Mouse (Mus musculus): ENCODE measurements at regions not wholly inside any gene's neighbourhood (a gene's known extent, or its start where the extent isn't known, plus 50 kb on each side); places are given as distances from the start of the nearest gene placed in this dataset.

DNA sequence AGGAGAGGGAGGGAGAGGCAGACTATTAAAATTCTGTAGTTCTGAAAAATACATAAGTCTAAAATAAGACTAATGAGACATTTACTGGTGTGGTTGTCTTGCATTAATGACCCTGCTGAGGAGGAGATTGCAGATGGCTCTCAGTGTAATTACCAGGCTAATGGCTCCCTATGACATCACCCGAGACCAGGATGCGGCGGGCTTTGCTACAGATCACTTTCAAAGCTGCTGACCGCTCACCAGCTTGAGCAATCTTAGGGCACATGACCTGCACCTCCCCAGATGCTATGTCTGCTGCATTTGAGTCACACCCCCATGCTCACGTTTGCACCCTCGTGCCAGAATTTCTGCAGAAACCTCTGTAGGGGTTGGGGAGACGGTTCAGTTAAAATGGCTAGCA lies 242.0 kb downstream of the Gm26897 start:
- TF ChIP-seq MXI1 (IDR thresholded peaks at IDR 0.05; ENCODE audit: low read depth, low read length) (no peak), CHD2 (IDR thresholded peaks at IDR 0.05; ENCODE audit: low read length) (no peak), TAL1 (IDR thresholded peaks at IDR 0.05; ENCODE audit: low read length) (no peak), ZKSCAN1 (IDR thresholded peaks at IDR 0.05; ENCODE audit: low read depth, low read length) (no peak), ELF1 (IDR thresholded peaks at IDR 0.05; ENCODE audit: low read depth, low read length) (no peak), HCFC1 (IDR thresholded peaks at IDR 0.05; ENCODE audit: low read depth, low read length) (no peak), POLR2A (IDR thresholded peaks at IDR 0.05; ENCODE audit: control insufficient read depth in 1 of 2, insufficient read depth in 1 of 2, low read depth in 1 of 2, low read length in 2 of 2, poor library complexity in 1 of 2) (no peak), MAZ (IDR thresholded peaks at IDR 0.05; ENCODE audit: low read depth, low read length) (no peak), GABPA (IDR thresholded peaks at IDR 0.05; ENCODE audit: low read depth, low read length) (no peak), USF2 (IDR thresholded peaks at IDR 0.05; ENCODE audit: borderline replicate concordance in 1 of 2, insufficient read depth in 1 of 2, low read depth in 1 of 2, low read length in 2 of 2) (no peak), JUND (IDR thresholded peaks at IDR 0.05; ENCODE audit: low read depth, low read length) (no peak), EP300 (IDR thresholded peaks at IDR 0.05; ENCODE audit: low read depth in 1 of 2, low read length in 2 of 2) (no peak), SIN3A (IDR thresholded peaks at IDR 0.05; ENCODE audit: low read length) (no peak)
- Histone ChIP-seq H3K27me3 (ENCODE audit: control insufficient read depth in 1 of 2, insufficient read depth in 2 of 2, low read length in 2 of 2) (no peaks in the 10 kb centered on the region), H3K9ac (ENCODE audit: control insufficient read depth, low read depth, low read length, poor library complexity, severe bottlenecking) (no peak overlapping the region), H3K79me2 (ENCODE audit: control insufficient read depth, insufficient read depth, low read length, poor library complexity) (no peaks in the 10 kb centered on the region), H3K27ac (ENCODE audit: control insufficient read depth, low read depth, low read length) (no peak overlapping the region), H3K4me1 (ENCODE audit: control insufficient read depth in 1 of 2, insufficient read depth in 2 of 2, low read length in 2 of 2) (no peaks in the 10 kb centered on the region), H3K9me3 (replicated peaks; ENCODE audit: insufficient read depth, low read length) (no peaks in the 10 kb centered on the region), H3K4me3 (ENCODE audit: control insufficient read depth in 1 of 2, insufficient read depth in 1 of 2, low read depth in 2 of 2, low read length in 2 of 2) (no peak overlapping the region), H3K36me3 (ENCODE audit: control insufficient read depth in 1 of 2, insufficient read depth in 2 of 2, low read length in 2 of 2) (no peaks in the 10 kb centered on the region)
- no peak for DNase-seq (ENCODE audit: low read depth, low spot score)

DNA sequence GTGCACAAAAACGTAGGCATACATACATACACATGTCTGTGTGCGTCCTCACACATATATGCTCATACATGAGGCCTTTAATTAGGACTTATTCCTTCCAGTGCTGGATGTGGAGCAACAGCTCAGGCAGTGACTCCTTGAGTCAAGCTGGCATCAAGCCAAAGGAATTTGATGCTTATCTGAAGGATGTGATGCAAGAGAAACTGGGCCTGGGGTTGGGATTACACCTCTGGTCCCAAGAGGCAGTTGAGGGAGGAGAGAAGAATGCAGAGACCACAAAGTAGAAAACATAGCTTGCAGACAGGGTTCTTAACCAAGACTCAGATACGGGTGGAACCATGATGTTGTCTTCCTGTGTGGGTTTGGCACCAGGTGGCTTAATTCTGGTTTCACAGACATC lies 245.9 kb downstream of the Gm26897 start:
- no peaks in the 10 kb centered on the region for H3K79me2 ChIP-seq (ENCODE audit: control insufficient read depth, insufficient read depth, low read length, poor library complexity)
- no peaks in the 10 kb centered on the region for H3K36me3 ChIP-seq (ENCODE audit: control insufficient read depth in 1 of 2, insufficient read depth in 2 of 2, low read length in 2 of 2)
- H3K27ac ChIP-seq (ENCODE audit: control insufficient read depth, low read depth, low read length), result no peak overlapping the region
- no peak for TF ChIP-seq NRF1 (IDR thresholded peaks at IDR 0.05; ENCODE audit: insufficient read depth, low read depth, low read length, poor library complexity, severe bottlenecking)
- no peaks in the 10 kb centered on the region for H3K27me3 ChIP-seq (ENCODE audit: control insufficient read depth in 1 of 2, insufficient read depth in 2 of 2, low read length in 2 of 2)
- H3K9me3 ChIP-seq (replicated peaks; ENCODE audit: insufficient read depth, low read length), result no peaks in the 10 kb centered on the region
- no peak overlapping the region for H3K4me3 ChIP-seq (ENCODE audit: control insufficient read depth in 1 of 2, insufficient read depth in 1 of 2, low read depth in 2 of 2, low read length in 2 of 2)
- no peaks in the 10 kb centered on the region for H3K4me1 ChIP-seq (ENCODE audit: control insufficient read depth in 1 of 2, insufficient read depth in 2 of 2, low read length in 2 of 2)
- no peak overlapping the region for H3K9ac ChIP-seq (ENCODE audit: control insufficient read depth, low read depth, low read length, poor library complexity, severe bottlenecking)
- DNase-seq (ENCODE audit: low read depth, low spot score), result no peak

DNA sequence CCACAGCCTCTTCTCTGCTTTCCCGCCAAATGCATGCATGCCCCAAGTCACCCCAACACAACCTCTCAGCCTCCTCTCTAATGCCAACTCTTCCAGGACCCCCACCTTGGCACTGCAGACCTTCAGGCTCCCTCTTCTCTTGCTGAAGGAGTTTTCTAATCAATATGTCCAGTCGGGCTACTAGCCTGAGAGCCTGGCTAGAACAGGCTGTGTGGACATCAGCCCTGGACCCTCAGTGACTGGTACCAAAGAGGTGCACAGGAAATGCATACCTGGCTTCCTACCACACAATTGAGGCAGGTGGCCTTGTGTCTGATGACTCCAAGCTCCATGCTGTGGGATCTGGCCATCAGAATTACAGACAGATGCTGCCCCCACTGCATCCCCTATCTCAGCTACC lies 248.4 kb downstream of the Gm26897 start:
- Histone ChIP-seq H3K9me3 (replicated peaks; ENCODE audit: insufficient read depth, low read length) (no peaks in the 10 kb centered on the region), H3K36me3 (ENCODE audit: control insufficient read depth in 1 of 2, insufficient read depth in 2 of 2, low read length in 2 of 2) (no peaks in the 10 kb centered on the region)
- no peak for DNase-seq (ENCODE audit: low read depth, low spot score)

More for the DNA sequence above, 248.4 kb downstream of the Gm26897 start:
- H3K4me3 ChIP-seq (ENCODE audit: control insufficient read depth in 1 of 2, insufficient read depth in 1 of 2, low read depth in 2 of 2, low read length in 2 of 2), result no peak overlapping the region
- H3K9ac ChIP-seq (ENCODE audit: control insufficient read depth, low read depth, low read length, poor library complexity, severe bottlenecking), result no peak overlapping the region
- no peaks in the 10 kb centered on the region for H3K27me3 ChIP-seq (ENCODE audit: control insufficient read depth in 1 of 2, insufficient read depth in 2 of 2, low read length in 2 of 2)
- H3K4me1 ChIP-seq (ENCODE audit: control insufficient read depth in 1 of 2, insufficient read depth in 2 of 2, low read length in 2 of 2), result no peaks in the 10 kb centered on the region
- H3K79me2 ChIP-seq (ENCODE audit: control insufficient read depth, insufficient read depth, low read length, poor library complexity), result no peaks in the 10 kb centered on the region
- no peak for TF ChIP-seq BHLHE40 (IDR thresholded peaks at IDR 0.05; ENCODE audit: borderline replicate concordance, low read depth, low read length)
- no peak for TF ChIP-seq EP300 (IDR thresholded peaks at IDR 0.05; ENCODE audit: low read depth in 1 of 2, low read length in 2 of 2)
- no peak for TF ChIP-seq RCOR1 (IDR thresholded peaks at IDR 0.05; ENCODE audit: low read depth, low read length)
- no peak for TF ChIP-seq POLR2A (IDR thresholded peaks at IDR 0.05; ENCODE audit: control insufficient read depth in 1 of 2, insufficient read depth in 1 of 2, low read depth in 1 of 2, low read length in 2 of 2, poor library complexity in 1 of 2)
- TF ChIP-seq GATA1 (IDR thresholded peaks at IDR 0.05; ENCODE audit: low read depth, low read length), result no peak
- TF ChIP-seq ZKSCAN1 (IDR thresholded peaks at IDR 0.05; ENCODE audit: low read depth, low read length), result no peak
- TF ChIP-seq UBTF (IDR thresholded peaks at IDR 0.05; ENCODE audit: borderline replicate concordance, insufficient read depth, low read depth, low read length), result no peak
- TF ChIP-seq MAX (IDR thresholded peaks at IDR 0.05; ENCODE audit: low read length), result no peak
- no peak for TF ChIP-seq SIN3A (IDR thresholded peaks at IDR 0.05; ENCODE audit: low read length)
- TF ChIP-seq POLR2AphosphoS5 (IDR thresholded peaks at IDR 0.05; ENCODE audit: borderline replicate concordance, low read depth, low read length), result no peak
- TF ChIP-seq MYC (IDR thresholded peaks at IDR 0.05; ENCODE audit: low read depth, low read length), result no peak
- no peak for TF ChIP-seq ELF1 (IDR thresholded peaks at IDR 0.05; ENCODE audit: low read depth, low read length)
- TF ChIP-seq USF1 (IDR thresholded peaks at IDR 0.05; ENCODE audit: low read depth, low read length), result no peak
- no peak for TF ChIP-seq ZC3H11A (IDR thresholded peaks at IDR 0.05; ENCODE audit: low read depth, low read length)
- no peak for TF ChIP-seq USF2 (IDR thresholded peaks at IDR 0.05; ENCODE audit: borderline replicate concordance in 1 of 2, insufficient read depth in 1 of 2, low read depth in 1 of 2, low read length in 2 of 2)
- no peak for TF ChIP-seq ETS1 (IDR thresholded peaks at IDR 0.05; ENCODE audit: low read depth, low read length)
- no peak overlapping the region for H3K27ac ChIP-seq (ENCODE audit: control insufficient read depth, low read depth, low read length)
